Comparison of ENCODE assay signal across 15 mouse cellular contexts in the genomic region with DNA sequence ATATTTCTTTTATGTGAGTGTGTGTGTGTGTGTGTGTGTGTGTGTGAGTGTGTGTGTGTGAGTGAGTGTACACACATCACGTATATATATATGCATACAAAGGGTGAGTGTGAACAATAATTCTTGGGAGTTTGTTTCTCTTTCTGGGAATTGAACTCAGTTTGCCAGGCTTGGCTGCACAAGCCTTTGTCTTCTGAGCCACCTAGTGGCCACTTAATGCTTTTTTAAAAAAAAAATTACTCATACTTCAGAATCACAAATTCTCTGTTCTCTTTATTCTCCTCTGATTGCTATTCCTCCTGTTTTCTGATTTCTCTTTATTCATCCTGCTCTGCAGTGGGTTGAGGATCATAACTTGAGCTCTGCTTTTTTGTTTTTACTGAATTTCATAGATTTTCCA. TPM values are rescaled to one million over a fixed set of nuclear protein-coding genes. Genes with fewer than 3 reads are reported as not detected.
DNase-seq lines count a peak whose midpoint lies in the region; ATAC-seq and TF ChIP-seq lines count a peak whose summit lies in the region.
"Had no signal": no experiment of that assay in that cellular context is flagged by ENCODE, and none has a peak within 500 bp of the region (broad histone marks: within the 10 kb centered on the region; RNA-seq: fewer than 3 reads in every experiment).

No protein-coding gene starts in this region.

- peak; percentile 32 for DNase-seq in embryo, embryonic 11 days
- no peak for DNase-seq in embryo, embryonic 10.5 days (ENCODE audit: low spot score)
- DNase-seq in liver, adult 2 months (ENCODE audit: extremely low read depth, low read depth, low spot score), result peak; percentile 1
- no peak for DNase-seq in liver
- DNase-seq in NIH3T3 (ENCODE audit: low read depth), result peak; percentile 43
- DNase-seq in hindbrain, embryonic 14.5 days (ENCODE audit: low spot score), result no peak
- DNase-seq: gastrocnemius, postnatal 36 days; kidney, adult 11 months; right cerebral cortex, adult 18-20 months had no signal

- 0 out of 2 replicates have a peak, but pooled peaks have one; percentile 13 for TF ChIP-seq CTCF in liver, adult 2 months (IDR thresholded peaks at IDR 0.05; ENCODE audit: low read depth, low read length)

- TF ChIP-seq POLR2A in liver, adult 2 months (IDR thresholded peaks at IDR 0.05; ENCODE audit: extremely low read depth, insufficient read depth, low read length), result no peak

- H3K9me3 ChIP-seq in hindbrain, embryonic 14.5 days (ENCODE audit: control insufficient read depth, low read length), result peaks cover 24% of the 10 kb centered on the region
- H3K9me3 ChIP-seq in forebrain, embryonic 15.5 days, result no peaks in the 10 kb centered on the region
- H3K9me3 ChIP-seq: stomach, embryonic 15.5 days had no signal

- H3K27me3 ChIP-seq in liver, adult 2 months (ENCODE audit: control insufficient read depth, insufficient read depth, low read length), result no peaks in the 10 kb centered on the region
- no peaks in the 10 kb centered on the region for H3K27me3 ChIP-seq in hindbrain, embryonic 14.5 days (ENCODE audit: control insufficient read depth, insufficient read depth, low read length)
- no peaks in the 10 kb centered on the region for H3K27me3 ChIP-seq in forebrain, embryonic 15.5 days
- H3K27me3 ChIP-seq: limb, embryonic 13.5 days; stomach, embryonic 15.5 days had no signal

- no peak overlapping the region for H3K4me2 ChIP-seq in hindbrain, embryonic 14.5 days (replicated peaks)
- H3K4me2 ChIP-seq in forebrain, embryonic 15.5 days (replicated peaks), result no peak overlapping the region
- H3K4me2 ChIP-seq: limb, embryonic 13.5 days; stomach, embryonic 15.5 days had no signal

- peak; percentile 60; the same call in 1 of the 2 replicates for ATAC-seq in megakaryocyte, adult 5-6 weeks (ENCODE audit: poor library complexity, severe bottlenecking)
- ATAC-seq in hindbrain, embryonic 14.5 days (ENCODE audit: low FRiP score), result no peak
- no peak for ATAC-seq in forebrain, embryonic 15.5 days (replicated peaks)
- ATAC-seq: activated CD4-positive, CD25-positive, alpha-beta regulatory T cell, adult 4 months had no signal

- H3K79me2 ChIP-seq in liver, adult 2 months (ENCODE audit: control insufficient read depth, insufficient read depth, low read length), result no peaks in the 10 kb centered on the region

- H3K4me3 ChIP-seq in liver, adult 2 months (ENCODE audit: insufficient read depth, low read depth, low read length), result no peak overlapping the region
- no peak overlapping the region for H3K4me3 ChIP-seq in hindbrain, embryonic 14.5 days (replicated peaks; ENCODE audit: low read length)
- no peak overlapping the region for H3K4me3 ChIP-seq in forebrain, embryonic 15.5 days
- H3K4me3 ChIP-seq: limb, embryonic 13.5 days; stomach, embryonic 15.5 days had no signal

- 84% methylated on average over 1 of the region's 1 CpGs for WGBS in liver, adult 2 months
- 91% methylated on average over 1 of the region's 1 CpGs for WGBS in hindbrain, embryonic 14.5 days
- 84% methylated on average over 1 of the region's 1 CpGs for WGBS in forebrain, embryonic 15.5 days

- H3K9ac ChIP-seq in liver, adult 2 months (ENCODE audit: low read depth, low read length), result no peak overlapping the region
- H3K9ac ChIP-seq in hindbrain, embryonic 14.5 days, result no peak overlapping the region
- H3K9ac ChIP-seq in forebrain, embryonic 15.5 days (replicated peaks), result no peak overlapping the region
- H3K9ac ChIP-seq: limb, embryonic 13.5 days; stomach, embryonic 15.5 days had no signal

- no peak overlapping the region for H3K27ac ChIP-seq in liver, adult 2 months (replicated peaks; ENCODE audit: insufficient read depth, low read depth, low read length)
- H3K27ac ChIP-seq in hindbrain, embryonic 14.5 days, result no peak overlapping the region
- H3K27ac ChIP-seq in forebrain, embryonic 15.5 days (replicated peaks), result no peak overlapping the region
- H3K27ac ChIP-seq: limb, embryonic 13.5 days; macrophage; stomach, embryonic 15.5 days had no signal

- no peaks in the 10 kb centered on the region for H3K36me3 ChIP-seq in liver, adult 2 months (ENCODE audit: control insufficient read depth, insufficient read depth, low read length)
- no peaks in the 10 kb centered on the region for H3K36me3 ChIP-seq in hindbrain, embryonic 14.5 days (replicated peaks; ENCODE audit: control insufficient read depth, insufficient read depth)
- peaks cover 10% of the 10 kb centered on the region for H3K36me3 ChIP-seq in forebrain, embryonic 15.5 days
- H3K36me3 ChIP-seq: limb, embryonic 13.5 days; stomach, embryonic 15.5 days had no signal

- H3K4me1 ChIP-seq in liver, adult 2 months (ENCODE audit: control insufficient read depth, insufficient read depth, low read length), result no peaks in the 10 kb centered on the region
- H3K4me1 ChIP-seq in hindbrain, embryonic 14.5 days (replicated peaks; ENCODE audit: control insufficient read depth, insufficient read depth, low read length), result peaks cover 4% of the 10 kb centered on the region
- H3K4me1 ChIP-seq in forebrain, embryonic 15.5 days, result peaks cover 4% of the 10 kb centered on the region
- H3K4me1 ChIP-seq: limb, embryonic 13.5 days; stomach, embryonic 15.5 days had no signal

RNA-seq across cellular contexts. Expression of gene Bicd1, which starts 30.5 kb away (rescaled TPM):
- total RNA-seq in liver, adult 2 months (2014; rRNA removed), result 0.55 and 0.60 TPM in 2 replicates
- polyA plus RNA-seq in liver, adult 2 months (2012; rRNA removed), result 0.02 TPM in 1 of 2 replicates, not detected in the other
- 0.13 and 0.14 TPM in 2 replicates for total RNA-seq in megakaryocyte, adult 5-6 weeks (2015)
- total RNA-seq in megakaryocyte, adult 5-6 weeks (2017), result 0.48 and 1.4 TPM in 2 replicates
- polyA plus RNA-seq in hindbrain, embryonic 14.5 days (2014; fragmentation: Nextera tagmentation; extraction: Ambion mirVana), result 40.9 and 44.6 TPM in 2 replicates
- polyA plus RNA-seq in forebrain, embryonic 15.5 days (2015; fragmentation: Nextera tagmentation; extraction: Ambion mirVana), result 37.6 and 37.9 TPM in 2 replicates

Comparison
In these comparisons a context has a peak if more than half of its experiments do, and no peak if none do; other contexts are left out.
1. DNase-seq: peak in embryo, embryonic 11 days (single experiment), liver, adult 2 months (single experiment) and NIH3T3 (single experiment); none in embryo, embryonic 10.5 days (single experiment), liver (single experiment) and hindbrain, embryonic 14.5 days (single experiment).
2. RNA of gene Bicd1, which starts 30.5 kb away (polyA plus RNA-seq): 40.9 to 44.6 TPM in hindbrain, embryonic 14.5 days and 37.6 to 37.9 TPM in forebrain, embryonic 15.5 days; 0.02 TPM in liver, adult 2 months; every median in the first group is over 10 times any median in the second.